Mouse (Mus musculus) erythroblast, embryonic 14.5 days (primary cell): ENCODE measurements around the gene Akap14.

ENCODE experiments used
- GATA1 ChIP-seq: IDR thresholded peaks from 2 replicates; pipeline ENCODE4 v1.6.1; 2012; ENCODE audit warnings: low read length, inconsistent platforms, mixed read lengths
- TAL1 ChIP-seq: IDR thresholded peaks from 3 replicates; pipeline ENCODE4 v1.6.1; 2012; ENCODE audit warnings: low read length, inconsistent platforms, mixed read lengths

DNA sequence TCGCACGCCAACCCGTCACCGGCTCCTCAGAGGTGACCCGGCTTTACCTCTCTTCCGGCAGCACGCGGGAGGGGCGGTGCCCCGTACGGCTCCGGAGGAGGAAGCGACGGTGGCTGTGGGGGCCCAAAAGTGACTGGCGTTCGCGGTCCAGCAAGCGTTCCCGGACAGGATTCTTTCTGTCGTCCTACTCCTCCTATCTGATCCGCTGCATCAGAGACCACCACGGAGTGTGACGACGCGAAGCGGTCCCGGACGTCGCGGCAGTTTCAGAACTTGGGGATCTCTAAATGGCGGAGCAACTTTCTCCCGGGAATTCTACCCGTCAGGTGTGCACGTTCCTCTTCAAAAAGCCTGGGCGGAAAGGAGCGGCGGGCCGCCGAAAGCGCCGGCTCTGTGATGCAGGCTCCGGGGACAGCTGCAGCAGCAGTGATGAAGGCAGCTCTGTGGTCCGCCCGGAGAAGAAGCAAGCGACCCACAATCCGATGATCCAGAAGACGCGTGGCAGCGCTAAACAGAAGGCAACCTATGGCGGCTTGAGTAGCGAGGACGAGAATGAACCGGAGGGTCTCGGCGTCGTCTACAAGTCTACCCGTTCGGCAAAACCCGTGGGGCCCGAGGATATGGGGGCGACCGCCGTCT, 22.6 kb upstream of the Akap14 start, which contains the start of the genes Ndufa1 and Rnf113a1:
- no peak for TF ChIP-seq TAL1
- TF ChIP-seq GATA1: no peak
